In the genomic region with DNA sequence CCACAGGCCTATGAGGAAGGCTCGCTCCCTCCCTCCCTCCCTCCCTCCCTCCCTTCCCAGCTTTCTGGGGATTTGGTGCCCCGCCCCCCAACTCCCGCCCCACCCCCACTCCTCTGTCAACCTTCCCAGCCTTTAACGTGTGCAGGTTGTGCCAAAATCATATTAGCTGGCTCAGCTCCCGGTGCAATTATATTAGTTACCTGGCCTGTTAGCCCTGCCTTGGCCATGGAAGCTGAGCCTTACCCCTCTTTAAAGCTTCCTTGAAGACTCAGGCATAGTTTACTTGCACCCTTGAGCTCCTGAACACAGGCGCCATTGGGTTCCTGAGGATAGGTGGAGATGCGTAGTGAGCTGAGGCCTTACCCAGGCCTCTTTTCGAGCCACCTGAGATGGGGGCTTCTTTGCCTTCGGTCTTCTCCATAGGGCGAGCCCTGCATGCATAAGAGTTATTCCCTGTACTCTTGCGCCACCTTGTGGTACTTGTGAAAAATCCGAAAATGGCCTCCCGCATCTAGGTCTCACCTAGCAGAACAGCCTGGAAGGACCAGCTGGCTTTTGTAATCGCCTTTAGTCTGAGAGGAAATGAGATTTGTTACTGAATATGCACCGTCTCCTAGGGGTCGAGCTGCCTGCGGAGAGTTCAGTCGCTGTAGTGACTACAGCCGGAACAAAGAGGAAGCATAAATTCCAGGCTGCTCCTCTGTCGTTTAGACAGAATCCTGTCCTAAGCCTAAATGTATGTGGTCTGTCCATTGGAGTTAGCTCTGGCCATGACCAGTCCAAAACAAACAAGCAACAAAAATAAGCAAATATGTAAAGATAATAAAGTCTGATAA, we compare ENCODE assay signal across 9 mouse cellular contexts. TPM values are rescaled to one million over a fixed set of nuclear protein-coding genes. Genes with fewer than 3 reads are reported as not detected.
DNase-seq lines count a peak whose midpoint lies in the region; ATAC-seq lines count a peak whose summit lies in the region.
"Had no signal": no experiment of that assay in that cellular context is flagged by ENCODE, and none has a peak within 500 bp of the region (broad histone marks: within the 10 kb centered on the region; RNA-seq: fewer than 3 reads in every experiment).

No protein-coding gene starts in this region.

- no peaks in the 10 kb centered on the region for H3K9me3 ChIP-seq in forebrain, embryonic 12.5 days
- H3K9me3 ChIP-seq in heart, embryonic 16.5 days (replicated peaks; ENCODE audit: control insufficient read depth, low read length), result no peaks in the 10 kb centered on the region
- no peaks in the 10 kb centered on the region for H3K9me3 ChIP-seq in liver, embryonic 13.5 days (replicated peaks)
- no peaks in the 10 kb centered on the region for H3K9me3 ChIP-seq in stomach, embryonic 16.5 days (replicated peaks; ENCODE audit: control insufficient read depth, low read length)

- no peak overlapping the region for H3K4me3 ChIP-seq in forebrain, embryonic 12.5 days (replicated peaks)
- H3K4me3 ChIP-seq in heart, embryonic 16.5 days (ENCODE audit: low read length), result no peak overlapping the region
- H3K4me3 ChIP-seq in liver, embryonic 13.5 days (replicated peaks), result no peak overlapping the region
- no peak overlapping the region; the same call in 1 of the 2 replicates for H3K4me3 ChIP-seq in stomach, embryonic 16.5 days (replicated peaks; ENCODE audit: low read length)

- H3K9ac ChIP-seq in forebrain, embryonic 12.5 days, result no peak overlapping the region
- peak overlapping the region; percentile 57 for H3K9ac ChIP-seq in heart, embryonic 16.5 days (ENCODE audit: low read length)
- no peak overlapping the region for H3K9ac ChIP-seq in liver, embryonic 13.5 days
- peak overlapping the region; percentile 54; the same call in 1 of the 2 replicates for H3K9ac ChIP-seq in stomach, embryonic 16.5 days (ENCODE audit: low read length)

- peak; percentile 85 for ATAC-seq in forebrain, embryonic 12.5 days (ENCODE audit: low FRiP score)
- peak; percentile 76; the same call in 1 of the 2 replicates for ATAC-seq in heart, embryonic 16.5 days (replicated peaks; ENCODE audit: extremely low read depth, insufficient read depth, low FRiP score)
- peak; percentile 48; the same call in 1 of the 2 replicates for ATAC-seq in liver, embryonic 13.5 days (ENCODE audit: low read depth)
- ATAC-seq in stomach, embryonic 16.5 days (ENCODE audit: insufficient read depth, low FRiP score), result peak; percentile 77; the same call in 1 of the 2 replicates

- H3K36me3 ChIP-seq in forebrain, embryonic 12.5 days (replicated peaks), result no peaks in the 10 kb centered on the region
- H3K36me3 ChIP-seq in heart, embryonic 16.5 days (ENCODE audit: control insufficient read depth, insufficient read depth), result no peaks in the 10 kb centered on the region
- no peaks in the 10 kb centered on the region for H3K36me3 ChIP-seq in liver, embryonic 13.5 days
- H3K36me3 ChIP-seq in stomach, embryonic 16.5 days (ENCODE audit: control insufficient read depth, insufficient read depth, low read length), result no peaks in the 10 kb centered on the region

- peak overlapping the region; percentile 23; the same call in 1 of the 2 replicates for H3K4me2 ChIP-seq in forebrain, embryonic 12.5 days
- H3K4me2 ChIP-seq in heart, embryonic 16.5 days (ENCODE audit: low read depth, low read length), result peak overlapping the region; percentile 42; the same call in 1 of the 2 replicates
- H3K4me2 ChIP-seq in liver, embryonic 13.5 days, result no peak overlapping the region
- peak overlapping the region; percentile 33 for H3K4me2 ChIP-seq in stomach, embryonic 16.5 days (ENCODE audit: low read depth, low read length)

- 5% methylated on average over 18 of the region's 20 CpGs for WGBS in forebrain, embryonic 12.5 days
- WGBS in heart, embryonic 16.5 days, result 9% methylated on average over 19 of the region's 20 CpGs
- WGBS in liver, embryonic 13.5 days (ENCODE audit: insufficient replicate concordance), result 8% methylated on average over 20 of the region's 20 CpGs
- WGBS in stomach, embryonic 16.5 days, result 7% methylated on average over 20 of the region's 20 CpGs

- DNase-seq in CD8-positive naive resting alpha-beta T cell, adult 2 months (ENCODE audit: low read depth in 2 of 2, low spot score in 2 of 2), result peak; percentile 16 to 36
- DNase-seq in c-Kit-positive CD71-negative TER-119-negative erythroid progenitor cells, embryonic 14.5 days (ENCODE audit: low read depth), result peak; percentile 78
- peak; percentile 74 to 77 for DNase-seq in kidney, postnatal 25 days
- peak; percentile 39 for DNase-seq in liver, embryonic 13.5 days
- peak; percentile 81 for DNase-seq in neural tube, embryonic 10.5 days (ENCODE audit: extremely low spot score, low spot score)

- 0 out of 2 replicates have a peak, but pooled peaks cover 4% of the 10 kb centered on the region for H3K27me3 ChIP-seq in forebrain, embryonic 12.5 days
- no peaks in the 10 kb centered on the region for H3K27me3 ChIP-seq in heart, embryonic 16.5 days (ENCODE audit: control insufficient read depth, insufficient read depth, low read length)
- no peaks in the 10 kb centered on the region for H3K27me3 ChIP-seq in liver, embryonic 13.5 days
- H3K27me3 ChIP-seq in stomach, embryonic 16.5 days (ENCODE audit: control insufficient read depth, insufficient read depth, low read length), result no peaks in the 10 kb centered on the region

- H3K27ac ChIP-seq in forebrain, embryonic 12.5 days, result no peak overlapping the region
- H3K27ac ChIP-seq in heart, embryonic 16.5 days (ENCODE audit: low read length), result no peak overlapping the region
- H3K27ac ChIP-seq in liver, embryonic 13.5 days, result no peak overlapping the region
- no peak overlapping the region for H3K27ac ChIP-seq in stomach, embryonic 16.5 days (ENCODE audit: low read length)
- H3K27ac ChIP-seq: macrophage had no signal

- H3K4me1 ChIP-seq in forebrain, embryonic 12.5 days, result peaks cover 9% of the 10 kb centered on the region; the same call in 1 of the 2 replicates
- peaks cover 2% of the 10 kb centered on the region; the same call in 1 of the 2 replicates for H3K4me1 ChIP-seq in heart, embryonic 16.5 days (ENCODE audit: control insufficient read depth, insufficient read depth, low read length)
- no peaks in the 10 kb centered on the region for H3K4me1 ChIP-seq in liver, embryonic 13.5 days (replicated peaks)
- H3K4me1 ChIP-seq in stomach, embryonic 16.5 days (ENCODE audit: control insufficient read depth, insufficient read depth, low read length), result 0 out of 2 replicates have a peak, but pooled peaks cover 9% of the 10 kb centered on the region

RNA-seq across cellular contexts. Expression of a gene that starts 51.8 kb away (rescaled TPM):
- 0.74 and 0.82 TPM in 2 replicates for polyA plus RNA-seq in forebrain, embryonic 12.5 days (2016; fragmentation: Nextera tagmentation; extraction: Ambion mirVana)
- 0.47 and 1.1 TPM in 2 replicates for polyA plus RNA-seq in heart, embryonic 16.5 days (2015; fragmentation: Nextera tagmentation; extraction: Ambion mirVana)
- 0.45 and 0.50 TPM in 2 replicates for polyA plus RNA-seq in liver, embryonic 13.5 days (2015; fragmentation: Nextera tagmentation; extraction: Ambion mirVana)
- 0.87 and 1.4 TPM in 2 replicates for polyA plus RNA-seq in stomach, embryonic 16.5 days (2015; fragmentation: Nextera tagmentation; extraction: Ambion mirVana)

Comparison
In these comparisons a context has a peak if more than half of its experiments do, and no peak if none do; other contexts are left out.
1. DNase-seq: peak in every context shown above with its lines; median percentile 81 in neural tube, embryonic 10.5 days; 78 in c-Kit-positive CD71-negative TER-119-negative erythroid progenitor cells, embryonic 14.5 days; 76 in kidney, postnatal 25 days; 39 in liver, embryonic 13.5 days; 26 in CD8-positive naive resting alpha-beta T cell, adult 2 months.
2. H3K9ac ChIP-seq: peak in heart, embryonic 16.5 days (single experiment) and stomach, embryonic 16.5 days (single experiment); none in forebrain, embryonic 12.5 days (single experiment) and liver, embryonic 13.5 days (single experiment).
3. Peak in every context shown above with its lines, with median percentiles within 50 percentile points of each other: ATAC-seq.